Mouse (Mus musculus) urinary bladder, postnatal 25 days (tissue): ENCODE measurements around the gene Zfp62.

Source experiments
- DNase-seq: peaks from one replicate; pipeline ENCODE4 v3.0.0; 2022; ENCODE audit warnings: low spot score

Zfp62 gene

DNA sequence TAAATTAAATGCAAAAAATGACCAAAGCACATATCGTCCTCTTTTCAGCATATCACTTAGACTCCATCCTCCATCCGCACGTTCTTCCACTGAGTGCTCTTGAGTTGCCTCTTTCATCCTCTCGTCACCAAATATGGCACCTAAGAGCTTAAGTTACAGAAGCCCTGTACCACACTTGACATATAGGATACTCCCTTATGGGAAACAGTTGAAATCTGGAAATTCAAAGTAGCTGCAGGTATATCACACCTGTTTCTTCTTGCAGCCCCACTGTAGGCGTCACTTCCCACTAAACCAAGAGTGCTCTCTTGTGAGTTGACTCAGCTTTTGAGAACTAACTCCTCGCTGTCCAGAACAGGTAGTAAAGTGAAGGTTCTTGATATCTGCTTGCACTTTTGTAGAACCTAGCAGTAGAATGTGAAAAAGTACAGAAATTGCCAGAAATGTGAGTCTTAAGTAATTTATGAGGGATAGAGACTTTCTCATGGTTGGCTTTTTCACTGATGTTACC is 2.0 kb downstream of the Zfp62 start:
- DNase-seq: no peak

DNA sequence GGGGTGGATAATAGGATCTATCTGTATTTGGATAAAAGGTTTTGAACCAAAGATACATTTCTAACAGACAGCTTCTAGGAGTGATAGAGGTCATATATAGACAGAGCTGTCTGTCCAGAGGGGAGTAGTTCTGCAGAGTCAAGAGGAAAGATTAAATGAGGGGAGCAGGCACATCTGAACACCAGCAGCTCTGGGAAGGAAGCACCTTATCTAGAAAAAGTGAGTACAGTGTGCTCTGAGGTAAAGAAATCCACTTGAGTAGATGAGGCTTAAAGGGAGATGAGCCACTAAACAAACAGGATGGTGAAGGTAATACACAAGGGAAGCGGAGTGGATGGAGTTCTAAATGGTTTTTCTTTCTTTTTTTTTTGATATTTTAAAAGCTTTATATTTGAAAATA is 4.4 kb downstream of the Zfp62 start:
- no peak for DNase-seq

DNA sequence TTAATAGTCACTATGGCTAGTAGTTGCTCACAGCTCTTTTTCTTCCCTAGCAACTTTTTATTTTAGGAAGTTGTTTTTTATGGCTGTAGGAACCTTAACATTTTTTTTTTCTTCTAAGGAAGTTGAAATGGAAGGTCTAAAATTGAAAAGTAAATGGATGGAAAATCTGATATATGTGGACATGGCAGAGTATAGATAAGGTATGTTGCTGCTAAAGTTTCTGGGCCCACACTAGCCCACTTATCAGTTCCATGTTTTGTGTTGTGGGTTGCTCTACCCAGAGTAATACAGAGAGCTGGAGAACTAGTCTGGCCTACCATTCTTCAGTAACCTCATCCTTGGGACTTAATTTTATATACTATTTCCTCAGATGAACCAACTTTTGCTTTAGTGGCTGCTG is 9.5 kb downstream of the Zfp62 start:
- DNase-seq: no peak

DNA sequence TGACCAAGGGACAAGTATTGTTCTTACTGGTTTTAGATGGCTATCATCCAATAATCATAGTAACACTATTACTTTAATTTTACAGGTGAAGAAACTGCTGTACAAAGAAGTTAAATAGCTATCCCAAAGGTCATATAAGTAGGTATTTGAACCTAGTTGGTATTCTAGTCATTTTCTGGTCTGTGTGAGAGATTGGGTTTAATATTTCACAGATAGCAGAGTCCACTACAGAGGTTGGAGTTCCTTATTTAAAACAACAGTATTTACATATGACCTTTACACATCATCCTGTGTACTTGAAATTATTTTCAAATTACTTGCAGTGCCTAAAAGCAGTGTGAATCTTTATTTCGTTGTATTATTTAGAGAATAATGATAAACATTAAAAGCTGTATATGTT is 10.4 kb downstream of the Zfp62 start:
- no peak for DNase-seq

DNA sequence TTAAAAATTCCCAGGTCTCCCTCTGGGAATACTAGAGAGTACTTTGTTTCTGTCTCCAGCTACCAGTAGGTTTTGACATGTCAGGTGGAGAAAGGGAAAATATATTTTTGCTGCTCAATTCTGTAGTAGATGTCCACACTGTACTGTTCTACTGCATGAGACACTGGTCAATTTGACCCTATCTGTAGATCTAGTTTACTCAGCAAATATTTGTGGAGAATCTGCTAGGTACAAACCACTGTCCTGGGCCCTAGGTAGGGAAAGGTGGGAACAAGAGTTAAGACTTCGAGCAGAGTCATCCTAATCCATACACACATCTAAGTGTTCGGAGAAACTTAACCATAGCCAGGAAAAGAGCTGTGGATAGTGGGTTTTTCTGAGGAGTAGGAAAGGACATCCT is 16.2 kb downstream of the Zfp62 start:
- DNase-seq: no peak

DNA sequence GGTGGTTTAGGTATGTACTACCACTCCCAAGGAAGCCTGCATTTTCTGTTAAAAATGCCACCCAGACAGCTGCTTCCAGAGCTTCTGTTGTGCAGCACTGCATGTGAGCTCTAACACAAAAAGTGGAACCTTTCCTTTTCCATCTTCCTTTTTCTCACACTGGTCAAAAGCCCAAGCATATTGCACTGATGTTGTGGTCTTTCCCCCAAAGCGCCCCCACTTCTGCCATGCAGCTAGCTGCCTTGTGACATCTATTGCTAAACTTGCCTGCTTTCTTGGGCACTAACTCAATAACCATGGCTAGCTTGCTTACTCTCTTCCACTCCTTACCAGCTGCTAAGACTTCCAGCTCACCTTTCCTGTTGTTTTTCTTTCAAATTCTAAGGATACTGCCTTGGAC is 21.4 kb downstream of the Zfp62 start:
- DNase-seq: no peak

DNA sequence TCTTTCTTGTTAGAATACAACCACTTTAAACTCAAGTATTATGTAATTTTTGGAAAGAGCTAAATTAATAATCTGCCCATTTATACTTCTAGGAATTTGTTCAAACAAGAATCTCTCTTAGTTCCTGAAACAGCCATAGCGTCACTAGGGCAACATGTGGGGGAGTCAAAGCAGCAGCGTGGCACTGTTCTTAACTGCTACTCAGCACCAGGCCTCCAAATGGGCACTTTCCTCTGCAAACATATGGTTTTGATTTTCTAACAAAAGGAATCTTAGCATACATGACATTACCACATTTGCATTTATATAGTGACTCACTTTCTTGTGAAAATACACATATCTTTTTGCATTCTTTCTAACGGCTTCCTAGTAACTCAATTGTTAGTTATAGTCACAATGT is 29.7 kb downstream of the Zfp62 start:
- DNase-seq: no peak

DNA sequence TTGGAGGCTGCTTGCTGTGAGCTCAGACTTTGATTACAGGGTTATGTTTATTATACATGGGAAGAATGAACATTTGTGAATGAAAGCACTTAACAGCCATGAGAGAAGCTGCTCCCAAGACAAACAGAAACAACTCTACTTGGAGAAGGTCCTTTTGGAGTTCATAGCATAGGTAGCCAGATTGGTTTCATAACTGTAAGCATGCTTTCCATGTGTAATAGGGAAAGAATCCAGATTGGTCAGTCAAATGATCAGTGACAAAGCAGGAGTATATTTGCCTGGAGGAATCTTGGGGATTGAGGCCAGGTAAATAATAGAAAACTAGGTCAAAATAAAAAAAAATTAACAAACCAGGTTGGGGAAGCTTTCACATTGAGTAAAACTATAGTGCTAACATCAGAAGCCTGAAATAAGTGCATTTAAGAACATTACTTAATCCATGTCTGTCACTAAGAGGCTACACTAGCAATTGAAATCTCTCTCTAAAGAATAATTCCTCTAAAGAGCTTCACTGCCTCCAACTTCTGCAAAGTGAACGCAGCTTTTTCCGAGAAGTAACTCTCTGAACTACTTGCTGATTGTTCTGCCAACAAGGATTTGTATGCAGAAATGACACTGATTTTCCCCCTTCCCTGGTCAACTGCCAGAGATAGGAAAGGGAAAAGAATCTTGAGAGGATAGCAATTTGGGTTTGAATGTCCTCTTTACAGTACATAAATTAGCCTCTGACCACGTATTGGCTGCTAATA is 32.5 kb downstream of the Zfp62 start:
- DNase-seq: no peak

DNA sequence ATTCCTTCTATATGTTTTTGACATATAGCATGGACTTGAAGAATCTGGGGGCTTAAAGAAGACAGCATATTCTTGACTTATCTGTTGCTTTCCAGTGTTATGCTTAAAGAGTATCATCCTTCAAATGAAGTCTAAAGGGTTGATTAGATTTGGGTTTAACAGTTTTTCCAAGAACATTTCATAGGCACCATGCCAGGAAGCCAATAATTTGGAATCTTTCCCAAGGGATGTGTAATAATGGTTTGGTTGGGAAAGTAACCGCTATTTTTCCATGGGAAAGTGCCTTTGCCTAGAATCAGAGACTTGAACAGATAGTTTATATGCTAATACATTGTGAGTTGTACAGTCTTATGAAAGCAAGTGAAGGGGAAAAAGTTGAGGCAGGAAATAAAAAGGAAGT is 33.8 kb downstream of the Zfp62 start:
- DNase-seq: no peak

DNA sequence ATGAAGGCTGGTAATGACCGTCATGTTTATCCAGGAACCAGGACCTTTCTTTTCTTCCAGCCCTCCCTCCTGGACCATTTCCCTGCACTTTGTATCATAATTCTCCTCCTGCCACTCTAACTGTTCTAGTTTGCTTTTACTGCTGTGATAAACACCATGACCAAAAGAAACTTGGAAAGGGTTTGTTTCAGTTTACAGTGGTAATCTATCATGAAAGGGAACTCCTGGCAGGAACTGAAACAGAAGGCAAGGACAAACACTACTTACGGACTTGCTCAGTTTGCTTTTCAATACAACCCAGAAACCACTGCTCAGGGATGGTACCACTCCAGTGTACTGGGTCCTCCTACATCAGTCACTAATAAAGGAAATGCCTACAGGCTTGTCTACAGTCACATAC is 34.4 kb downstream of the Zfp62 start:
- DNase-seq: no peak

DNA sequence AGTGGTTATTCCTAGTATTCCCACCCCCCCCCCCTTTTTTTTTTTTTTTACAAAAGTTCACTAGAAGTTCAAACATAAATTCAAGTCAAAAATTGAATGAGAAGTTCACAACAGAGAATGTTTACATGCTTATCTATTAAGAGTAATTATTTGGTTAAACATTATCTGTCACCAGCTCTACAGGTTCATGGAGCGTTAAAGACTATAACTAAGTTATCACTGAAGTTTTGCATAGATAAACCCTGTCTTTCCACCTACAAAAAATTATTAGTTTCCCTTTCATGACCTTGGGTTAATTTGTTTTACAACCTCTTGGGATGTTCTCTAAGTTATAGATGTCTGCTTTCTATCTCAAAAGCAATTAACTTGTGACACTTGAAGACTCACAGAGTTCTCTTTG is 37.2 kb downstream of the Zfp62 start:
- no peak for DNase-seq

DNA sequence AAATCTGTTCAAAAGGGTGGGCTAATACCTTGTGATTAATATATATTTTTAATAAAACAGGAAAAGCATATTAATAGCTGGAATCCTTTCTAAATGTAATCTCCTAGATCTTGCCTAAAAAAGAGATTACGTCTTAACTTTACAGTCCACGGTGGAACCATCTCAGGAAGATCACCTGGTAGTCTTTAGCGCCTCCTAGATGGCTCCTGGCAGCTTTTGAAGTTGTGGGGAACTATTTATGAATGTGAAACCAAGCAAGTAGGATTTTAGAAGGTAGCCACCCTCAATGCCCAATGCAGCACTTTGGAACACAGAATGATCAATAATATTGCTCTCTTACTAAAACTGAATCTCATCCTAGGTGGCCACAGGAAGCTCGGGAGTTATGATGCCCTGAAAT is 37.8 kb downstream of the Zfp62 start:
- DNase-seq: no peak

DNA sequence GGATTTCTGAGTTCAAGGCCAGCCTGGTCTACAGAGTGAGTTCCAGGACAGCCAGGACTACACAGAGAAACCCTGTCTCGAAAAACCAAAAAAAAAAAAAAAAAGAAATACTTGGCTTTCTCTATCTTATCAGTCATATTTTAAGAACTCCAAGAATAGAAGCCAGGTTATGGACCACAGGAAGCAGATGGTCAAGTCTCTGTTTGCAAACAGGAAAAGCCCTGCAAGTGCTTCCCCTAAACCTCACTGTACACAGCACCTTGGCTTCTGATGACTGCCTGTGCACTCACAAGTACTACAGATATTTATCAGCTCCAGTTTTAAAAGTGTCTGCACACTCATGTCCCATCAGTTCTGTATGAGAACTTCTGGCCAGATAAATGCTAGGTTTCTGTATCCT is 38.4 kb downstream of the Zfp62 start:
- DNase-seq: no peak

DNA sequence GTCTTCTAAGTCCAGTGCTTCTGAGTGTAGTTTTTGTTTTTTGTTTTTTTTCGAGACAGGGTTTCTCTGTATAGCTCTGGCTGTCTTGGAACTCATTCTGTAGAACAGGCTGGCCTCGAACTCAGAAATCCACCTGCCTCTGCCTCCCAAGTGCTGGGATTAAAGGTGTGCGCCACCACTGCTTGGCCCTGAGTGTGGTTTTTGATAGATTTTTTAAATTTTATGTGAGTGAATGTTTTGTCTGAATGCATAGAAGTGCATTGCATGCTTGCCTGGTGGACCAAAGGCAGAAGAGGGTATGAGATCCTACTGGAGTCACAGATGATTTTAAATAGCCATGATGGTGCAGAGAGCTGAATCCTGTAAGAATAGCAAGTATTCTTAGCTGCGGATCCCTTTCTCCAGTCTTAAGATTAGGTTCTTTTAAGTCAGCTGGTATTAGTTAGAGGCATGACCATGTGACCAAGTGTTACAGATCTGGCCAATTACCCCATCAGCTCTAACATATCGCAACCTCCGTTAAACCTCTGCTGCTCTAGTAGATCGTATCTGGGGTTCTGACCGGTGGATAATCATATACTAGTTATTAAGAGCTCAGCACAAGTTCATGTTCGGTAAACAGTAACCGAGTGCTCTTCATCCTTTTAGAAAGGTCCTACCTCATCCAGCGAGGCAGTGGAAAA is 40.0 kb downstream of the Zfp62 start:
- DNase-seq: no peak

DNA sequence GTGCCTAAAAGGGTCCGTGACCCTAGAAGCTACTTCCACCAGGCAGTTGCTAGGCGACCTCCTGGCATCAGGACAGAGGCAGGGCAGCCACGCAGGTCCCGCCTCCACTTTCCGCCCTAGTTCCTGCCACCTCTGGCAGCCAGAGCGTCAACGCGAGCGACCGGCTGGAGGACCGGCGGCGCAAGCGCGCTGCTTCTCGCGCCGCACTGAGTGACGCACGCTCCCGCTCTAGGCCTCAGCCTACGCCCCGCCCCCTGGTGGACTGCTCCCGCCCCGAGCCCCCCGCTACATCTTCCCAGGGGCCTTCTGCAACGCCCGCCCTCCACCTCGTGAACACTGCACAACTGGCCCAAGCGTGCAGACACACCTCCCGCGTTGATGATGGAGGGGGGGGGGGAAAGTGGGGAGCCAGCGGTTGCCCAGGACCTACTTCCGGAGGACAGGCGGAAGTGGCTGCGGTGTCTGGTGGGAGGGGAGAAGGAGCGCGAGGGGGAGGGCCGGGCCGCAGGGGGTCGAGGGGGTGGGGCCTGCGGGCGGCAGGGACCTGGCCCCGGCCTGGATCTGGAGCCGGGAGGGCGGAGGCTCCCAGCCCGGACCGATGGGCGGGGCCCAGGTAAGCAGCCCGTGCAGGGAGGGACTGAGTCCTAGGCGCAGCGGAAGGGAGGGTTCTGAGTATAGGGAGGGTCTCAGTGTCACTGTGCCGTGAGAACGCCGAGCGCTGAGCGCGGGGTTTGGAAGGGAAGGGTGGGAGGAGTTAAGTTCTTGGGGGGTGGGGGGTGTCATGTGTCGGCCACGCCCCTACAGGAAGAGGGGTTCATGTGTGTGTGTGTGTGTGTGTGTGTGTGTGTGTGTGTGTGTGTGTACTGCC is 40.9 kb downstream of the Zfp62 start, which contains the start of gene Mgat1:
Gene Mgat1, plus strand, starts transcription at position 465 of the 868 bp plus-strand sequence.
- peak; percentile 90 for DNase-seq

DNA sequence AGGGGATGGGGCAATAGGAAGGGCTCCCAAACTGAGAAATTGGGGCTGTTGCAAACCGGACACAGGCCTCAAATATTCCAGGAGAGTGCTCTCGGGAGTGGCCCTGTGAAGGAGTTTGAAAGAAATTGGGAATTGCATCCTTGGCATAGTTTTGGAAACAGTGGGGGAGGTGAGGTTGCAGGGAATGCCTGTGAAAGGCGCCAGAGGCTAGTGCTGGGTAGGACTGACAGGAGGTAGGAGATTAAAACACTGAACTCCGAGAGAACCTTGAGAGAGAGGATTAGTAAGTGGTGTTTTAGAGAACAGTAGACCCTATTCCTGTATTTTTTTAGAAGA is 41.5 kb downstream of the Zfp62 start:
- DNase-seq: no peak

DNA sequence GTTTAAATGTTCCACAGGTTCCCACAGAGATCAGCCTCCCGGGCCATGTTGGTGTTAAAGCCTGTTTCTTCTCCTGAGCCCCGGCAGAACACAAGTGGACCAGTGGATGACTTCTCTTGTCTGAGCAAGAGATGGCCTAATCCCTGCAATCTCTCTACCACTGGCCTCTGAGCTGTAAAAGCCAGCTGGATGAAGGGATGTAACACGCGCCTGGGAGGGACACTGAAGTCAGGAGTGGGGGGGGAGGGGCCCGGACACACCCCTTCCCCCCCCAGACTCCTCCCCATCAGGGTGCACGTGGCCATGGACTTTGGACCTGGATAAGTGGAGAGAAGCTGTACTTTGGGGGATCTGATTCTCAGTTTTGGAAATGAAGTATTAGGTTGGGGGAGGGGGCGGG is 42.1 kb downstream of the Zfp62 start:
- peak; percentile 33 for DNase-seq

DNA sequence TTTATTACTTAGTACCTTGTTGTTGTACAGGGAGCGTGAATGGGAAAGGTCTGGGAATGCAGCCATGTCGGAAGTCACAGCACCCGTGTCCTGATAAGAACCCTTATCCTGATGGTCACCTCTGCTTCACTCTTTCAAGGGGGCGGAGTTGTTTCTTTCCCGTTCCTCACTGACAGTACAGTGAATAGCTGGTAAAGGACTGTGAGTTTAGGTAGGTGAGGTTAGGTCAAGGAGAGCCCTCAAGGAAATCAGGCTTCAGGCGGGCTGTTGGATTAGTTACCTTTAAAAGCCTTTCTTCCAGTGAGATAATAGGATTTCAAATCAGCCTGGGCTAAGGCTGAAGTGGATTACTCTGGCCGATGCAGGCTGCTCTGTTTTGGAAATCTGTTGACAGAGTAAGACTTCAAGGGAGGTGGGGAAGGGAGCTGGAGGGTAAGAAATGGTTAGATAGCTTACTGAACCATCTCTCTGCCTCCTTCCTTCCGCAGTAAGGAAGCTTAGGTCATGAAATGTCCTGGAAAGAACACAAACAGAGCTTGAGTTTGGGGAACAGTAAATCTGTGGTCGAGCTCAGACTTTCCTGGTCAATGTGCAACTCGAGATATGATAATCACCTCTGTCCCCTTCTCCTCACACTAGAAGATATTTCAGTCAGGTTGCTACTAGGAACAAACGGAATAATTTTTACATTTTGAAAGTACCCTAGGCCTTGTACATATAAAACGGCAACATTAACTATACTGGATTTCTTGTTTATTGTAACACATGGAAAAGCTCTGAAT is 42.7 kb downstream of the Zfp62 start:
- DNase-seq: no peak

DNA sequence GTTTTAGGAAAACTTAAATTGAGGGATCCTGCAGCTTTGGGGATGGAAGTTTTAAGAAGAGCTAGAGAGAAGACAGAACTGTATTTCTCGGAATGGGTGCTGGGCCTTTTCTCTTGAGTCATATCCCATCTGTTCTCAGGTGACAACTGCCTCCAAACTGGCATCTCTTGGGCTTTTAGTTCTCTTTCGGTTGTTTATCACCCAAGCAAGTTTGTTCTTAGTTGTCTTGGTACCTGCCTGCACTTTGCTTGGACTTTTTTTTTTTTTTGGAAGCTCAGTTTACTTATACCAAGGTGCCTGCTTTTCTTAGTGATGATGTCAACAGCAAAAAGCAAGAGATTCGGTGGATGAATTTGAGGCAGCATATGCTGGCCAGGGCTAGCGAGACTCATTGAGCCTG is 43.4 kb downstream of the Zfp62 start:
- DNase-seq: no peak

DNA sequence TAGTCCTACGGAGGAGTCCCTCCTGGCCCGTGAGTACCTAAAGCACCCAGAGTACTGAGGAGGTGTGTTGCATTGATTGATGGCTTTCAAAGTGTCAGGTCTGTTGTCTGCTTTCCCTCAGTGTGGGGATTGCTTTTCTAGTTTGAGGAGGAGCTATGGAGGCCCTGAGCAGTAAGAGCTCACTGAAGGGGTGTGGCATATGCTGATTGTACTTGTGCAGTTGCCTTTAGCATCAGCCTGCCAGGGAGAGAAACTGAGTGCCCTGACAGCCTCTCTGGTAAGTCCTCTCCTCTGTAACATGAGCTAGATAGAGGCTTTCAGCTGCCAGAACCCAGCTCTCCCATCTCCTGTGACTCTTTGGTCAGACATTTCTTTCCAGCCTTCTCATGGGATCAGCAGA is 44.2 kb downstream of the Zfp62 start:
- DNase-seq: no peak

DNA sequence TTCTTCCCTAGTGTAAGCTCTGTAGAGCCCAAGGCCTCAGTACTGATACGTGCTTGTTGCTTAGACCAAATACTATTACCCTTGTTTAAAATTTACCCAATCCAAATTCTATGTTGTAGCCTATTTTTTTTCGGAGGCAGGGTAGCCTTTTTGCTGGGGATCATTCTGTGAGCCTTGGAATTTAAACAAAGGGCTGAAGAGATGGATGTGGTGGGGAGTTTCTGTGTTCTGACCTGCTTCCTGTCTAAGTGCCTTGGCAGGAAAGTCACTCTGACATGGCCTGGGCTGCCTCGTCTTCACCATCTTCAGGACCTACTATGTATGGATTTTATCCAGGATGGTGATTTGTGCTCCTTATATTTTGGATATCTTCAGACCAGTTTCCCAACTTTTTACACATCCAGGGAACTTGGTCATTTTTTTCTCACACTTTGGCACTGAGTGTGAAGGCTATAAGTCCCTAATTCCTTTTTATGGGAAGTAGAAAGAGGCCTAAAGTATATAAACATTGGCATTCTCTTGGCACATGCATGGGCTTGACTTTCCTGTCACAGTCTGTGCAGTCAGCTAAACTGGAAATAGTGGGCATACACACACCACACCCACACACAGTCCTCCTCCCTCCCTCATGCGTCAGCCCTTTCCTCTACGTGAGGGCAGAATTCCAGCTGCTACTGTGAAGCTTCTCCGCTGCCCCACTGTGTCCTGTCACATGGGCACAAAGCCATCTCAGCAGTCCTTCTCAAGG is 45.3 kb downstream of the Zfp62 start:
- peak; percentile 33 for DNase-seq
